Mouse (Mus musculus) spleen, adult 2 months (tissue): ENCODE measurements around the gene Ncam2. TPM values are rescaled to one million over a fixed set of nuclear protein-coding genes. Genes with fewer than 3 reads are reported as not detected.

Experiments used
- DNase-seq, 2 experiments: peaks; one replicate each; pipeline versions ENCODE4 v3.0.0 to v3.0.0-alpha.2; 2012 to 2021; ENCODE audit warnings: low spot score in 2 of 2, low read depth in 1 of 2
- H3K27ac ChIP-seq: fragments of 200-500 bp; 2 replicates; pipeline ENCODE4 v1.5.1; 2012; ENCODE audit warnings: low read length, inconsistent platforms; ENCODE audit not compliant: insufficient read depth
- H3K27me3 ChIP-seq: fragments of 200-500 bp; 2 replicates; pipeline ENCODE4 v1.6.1; 2012; ENCODE audit warnings: mild to moderate bottlenecking, moderate library complexity, low read length, inconsistent platforms; ENCODE audit not compliant: control insufficient read depth, insufficient read depth
- H3K36me3 ChIP-seq: fragments of 200-500 bp; 2 replicates; pipeline ENCODE4 v1.6.1; 2012; ENCODE audit warnings: mild to moderate bottlenecking, low read length, inconsistent platforms; ENCODE audit not compliant: control insufficient read depth, insufficient read depth
- H3K4me1 ChIP-seq: fragments of 200-500 bp; 2 replicates; pipeline ENCODE4 v1.6.1; 2011; ENCODE audit warnings: inconsistent platforms; ENCODE audit not compliant: control insufficient read depth, insufficient read depth, insufficient read length
- H3K4me3 ChIP-seq: fragments of 200-500 bp; 2 replicates; pipeline ENCODE4 v1.5.1; 2011; ENCODE audit warnings: mild to moderate bottlenecking, inconsistent platforms; ENCODE audit not compliant: insufficient read depth, insufficient read length; ENCODE audit errors: extremely low read depth
- CTCF ChIP-seq: fragments of 200-500 bp; IDR thresholded peaks from 2 replicates; pipeline ENCODE4 v1.5.1; 2011; ENCODE audit warnings: mild to moderate bottlenecking, inconsistent platforms; ENCODE audit not compliant: insufficient read depth, insufficient read length, insufficient replicate concordance; ENCODE audit errors: extremely low read depth
- POLR2A ChIP-seq: fragments of 200-500 bp; IDR thresholded peaks from 2 replicates; pipeline ENCODE4 v1.6.1; 2011; ENCODE audit warnings: low read depth, low read length, inconsistent platforms
- WGBS: fragments of 180-500 bp; shearing (Covaris S2); methylation state at CpG from one replicate; pipeline ENCODE4 v1.1.7; 2018; 5-methylcytosine and 5-hydroxymethylcytosine counted together
- polyA plus RNA-seq: library from polyadenylated mRNA; depleted of rRNA; stranded (reverse); fragments of >200 nt; gene quantifications from 2 replicates; pipeline ENCODE4 v1.2.3, GENCODE M21; 2012

Gene Ncam2
- polyA plus RNA-seq, 1 experiment: not detected

DNA sequence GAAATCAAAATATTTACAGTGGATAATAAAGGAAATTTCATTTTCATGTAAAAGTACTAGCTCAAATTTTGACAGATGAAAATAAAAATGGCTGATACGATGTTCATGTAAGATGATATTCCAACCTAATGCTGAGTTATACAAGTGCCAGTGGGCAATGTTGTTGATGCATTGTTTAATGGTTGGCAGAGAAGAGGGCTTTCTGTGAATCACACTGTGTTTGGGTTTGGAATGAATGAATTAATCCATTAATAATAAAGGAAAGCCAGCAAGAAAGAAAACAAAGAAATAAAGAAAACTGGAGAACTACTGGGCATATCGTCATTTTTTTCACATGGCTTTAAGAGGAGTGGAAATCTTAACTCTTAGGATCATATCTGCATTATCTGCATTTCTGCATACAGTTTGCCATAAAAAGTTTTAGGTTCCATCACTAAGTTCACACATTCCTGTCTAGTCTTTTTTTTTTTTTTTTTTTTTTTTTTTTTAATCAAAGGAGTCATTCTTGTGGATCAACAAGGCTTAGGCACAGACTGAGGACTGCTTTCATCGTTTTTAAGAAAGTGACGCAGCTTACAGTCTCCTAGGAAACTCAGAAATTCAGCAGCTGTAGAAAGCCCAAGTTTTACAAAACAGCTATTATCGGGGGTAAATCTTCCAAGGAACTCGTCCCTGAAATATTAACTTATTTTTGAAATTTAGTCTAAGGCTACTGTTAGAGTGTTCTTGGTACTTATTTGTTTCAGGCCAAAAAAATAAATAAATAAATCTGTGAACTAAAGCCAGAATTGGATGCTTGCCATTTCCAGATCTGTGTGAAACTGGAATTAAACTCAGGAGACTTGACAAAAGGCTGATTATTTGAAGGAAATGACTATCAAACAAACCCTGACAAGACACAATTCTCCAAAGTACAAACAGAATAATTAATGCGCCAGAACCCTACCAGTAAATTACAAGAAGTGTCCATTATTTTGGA lies 84.7 kb downstream of the Ncam2 start:
- DNase-seq: no peak
- H3K36me3 ChIP-seq: no peaks in the 10 kb centered on the region
- WGBS: 83% methylated on average over 7 of the region's 7 CpGs
- no peak for TF ChIP-seq POLR2A
- no peak for TF ChIP-seq CTCF
- H3K4me3 ChIP-seq: no peak overlapping the region
- no peaks in the 10 kb centered on the region for H3K27me3 ChIP-seq
- H3K4me1 ChIP-seq: no peaks in the 10 kb centered on the region
- no peak overlapping the region for H3K27ac ChIP-seq

DNA sequence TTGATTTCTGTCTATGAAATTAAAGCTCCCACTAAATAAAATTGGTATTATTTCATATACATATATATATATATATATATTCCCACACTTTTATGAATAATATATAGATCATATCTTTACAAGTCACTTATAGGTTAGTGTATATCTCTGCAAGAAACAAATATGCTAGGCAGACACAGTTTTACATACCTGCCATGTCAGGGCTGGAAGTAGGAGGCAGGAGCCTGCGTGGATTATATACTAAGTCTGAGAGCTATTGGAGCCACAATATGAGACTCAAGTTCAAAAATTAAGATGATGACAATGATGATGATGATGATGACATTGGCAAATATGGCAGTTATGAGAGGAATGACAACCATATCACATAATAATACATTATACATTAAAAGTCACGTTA lies 85.4 kb downstream of the Ncam2 start:
- TF ChIP-seq POLR2A (no peak), CTCF (no peak)
- Histone ChIP-seq H3K4me1 (no peaks in the 10 kb centered on the region), H3K27me3 (no peaks in the 10 kb centered on the region), H3K36me3 (no peaks in the 10 kb centered on the region), H3K4me3 (no peak overlapping the region), H3K27ac (no peak overlapping the region)
- 87% methylated on average over 2 of the region's 2 CpGs for WGBS
- DNase-seq: no peak

DNA sequence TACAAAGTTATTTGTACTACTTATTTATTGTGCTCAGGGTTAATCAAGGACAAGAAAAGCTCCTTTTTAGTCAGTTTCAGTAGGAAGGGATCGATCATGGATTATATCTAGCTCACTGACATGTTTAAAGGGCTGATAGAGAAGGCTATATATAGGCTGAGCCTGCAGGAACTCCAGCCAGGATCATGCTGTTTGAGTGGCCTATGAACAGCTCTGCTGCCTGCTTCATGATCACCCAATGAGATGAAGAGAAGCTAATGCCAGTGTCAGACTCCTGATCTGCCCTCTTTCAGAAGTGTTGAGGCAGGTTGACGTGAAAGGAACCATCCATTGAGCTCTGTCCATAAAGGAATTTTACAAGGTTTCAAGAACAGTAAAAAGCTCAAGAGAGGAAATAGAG lies 103.3 kb downstream of the Ncam2 start:
- no peak for TF ChIP-seq POLR2A
- TF ChIP-seq CTCF: no peak
- 75% methylated on average over 2 of the region's 2 CpGs for WGBS
- Histone ChIP-seq H3K27ac (no peak overlapping the region), H3K4me1 (no peaks in the 10 kb centered on the region), H3K36me3 (no peaks in the 10 kb centered on the region), H3K4me3 (no peak overlapping the region), H3K27me3 (no peaks in the 10 kb centered on the region)
- DNase-seq: no peak

DNA sequence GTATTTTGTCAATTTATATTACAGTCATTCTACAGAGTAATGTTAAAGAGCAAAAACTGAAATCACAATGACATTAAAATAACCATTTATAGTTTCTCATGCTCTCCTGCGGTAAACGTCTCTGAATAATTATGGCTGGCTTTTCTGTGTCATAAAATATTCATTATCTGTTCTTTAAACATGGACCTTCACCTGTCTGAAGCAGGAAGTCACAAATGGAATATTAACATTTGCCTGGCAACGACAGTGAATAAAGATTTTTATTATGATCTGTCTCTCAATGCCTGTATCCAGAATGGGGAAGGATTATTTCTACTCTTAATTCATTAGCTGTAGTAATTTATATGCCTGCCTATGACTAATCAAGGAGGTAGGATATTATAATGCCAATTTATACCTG lies 108.7 kb downstream of the Ncam2 start:
- WGBS: 90% methylated on average over 3 of the region's 3 CpGs
- no peaks in the 10 kb centered on the region for H3K4me1 ChIP-seq
- DNase-seq: no peak
- no peaks in the 10 kb centered on the region for H3K36me3 ChIP-seq
- H3K4me3 ChIP-seq: no peak overlapping the region
- H3K27ac ChIP-seq: no peak overlapping the region
- TF ChIP-seq CTCF (no peak), POLR2A (no peak)
- H3K27me3 ChIP-seq: no peaks in the 10 kb centered on the region

DNA sequence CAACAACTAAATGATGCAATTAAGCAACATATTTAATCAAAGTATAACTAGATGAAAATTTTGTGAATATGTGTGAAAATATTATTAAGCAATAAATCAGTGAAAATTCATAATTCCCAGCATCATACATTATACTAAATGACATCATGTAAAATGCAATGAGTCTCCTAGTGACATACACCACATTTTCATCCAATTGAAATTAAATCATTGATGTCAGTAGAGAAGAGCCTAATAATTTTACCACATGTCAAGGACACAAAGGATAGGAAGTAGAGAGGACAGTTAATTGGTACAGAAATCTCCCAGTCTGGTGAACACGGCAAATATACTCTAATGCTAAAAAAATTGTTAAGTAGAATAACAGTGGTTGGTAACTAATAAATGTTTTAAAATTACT lies 118.5 kb downstream of the Ncam2 start:
- no peak for DNase-seq
- Histone ChIP-seq H3K27ac (no peak overlapping the region), H3K27me3 (no peaks in the 10 kb centered on the region), H3K4me3 (no peak overlapping the region), H3K36me3 (no peaks in the 10 kb centered on the region), H3K4me1 (no peaks in the 10 kb centered on the region)
- no peak for TF ChIP-seq POLR2A
- TF ChIP-seq CTCF: no peak
- 86% methylated on average over 1 of the region's 1 CpGs for WGBS

DNA sequence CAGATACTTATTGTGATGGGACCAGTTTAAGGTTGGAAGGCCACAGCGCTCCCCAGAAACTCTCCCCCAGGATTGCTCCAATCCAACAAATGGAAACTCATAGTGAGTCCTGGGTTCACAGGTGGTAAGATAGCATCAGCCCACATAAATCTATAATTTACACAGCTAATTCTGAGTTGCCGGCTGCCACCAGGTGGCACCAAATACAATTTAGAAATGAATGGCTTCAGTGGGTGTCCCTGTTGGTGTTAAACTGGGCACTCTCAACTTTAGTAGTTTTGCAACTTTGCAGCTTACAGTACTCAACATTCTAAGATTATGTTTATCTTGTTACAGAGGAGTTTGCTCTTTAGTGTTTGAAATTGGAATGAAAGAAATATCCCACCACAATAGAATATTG lies 130.0 kb downstream of the Ncam2 start:
- Histone ChIP-seq H3K36me3 (no peaks in the 10 kb centered on the region), H3K27me3 (no peaks in the 10 kb centered on the region), H3K4me1 (no peaks in the 10 kb centered on the region), H3K27ac (no peak overlapping the region), H3K4me3 (no peak overlapping the region)
- TF ChIP-seq CTCF (no peak), POLR2A (no peak)
- no peak for DNase-seq
- WGBS: 22% methylated on average over 2 of the region's 2 CpGs

DNA sequence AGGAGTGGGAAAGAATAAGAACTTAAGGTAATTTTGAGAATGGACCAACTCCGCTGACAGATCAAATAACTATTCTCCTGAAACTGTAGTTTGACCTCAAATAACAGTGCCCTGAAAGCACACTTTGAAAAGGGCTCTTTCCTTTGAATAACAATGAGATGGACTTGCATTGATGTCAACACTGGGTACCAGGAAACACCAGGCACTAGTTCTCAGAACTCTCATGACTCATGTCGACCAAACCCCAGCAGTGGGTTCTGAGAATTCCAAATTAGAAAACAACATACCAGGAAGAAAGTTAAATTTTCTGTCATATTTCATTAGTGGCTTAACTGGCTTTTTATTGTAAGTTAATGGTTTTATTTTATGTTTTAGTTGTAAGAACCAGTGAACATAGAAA lies 165.4 kb downstream of the Ncam2 start:
- no peak for TF ChIP-seq POLR2A
- TF ChIP-seq CTCF: no peak
- DNase-seq: no peak
- Histone ChIP-seq H3K27me3 (no peaks in the 10 kb centered on the region), H3K36me3 (no peaks in the 10 kb centered on the region), H3K4me3 (no peak overlapping the region), H3K4me1 (no peaks in the 10 kb centered on the region), H3K27ac (no peak overlapping the region)
- WGBS: 45% methylated on average over 2 of the region's 2 CpGs
